Mouse (Mus musculus): ENCODE measurements around the gene Cachd1.

The Cachd1 gene

DNA sequence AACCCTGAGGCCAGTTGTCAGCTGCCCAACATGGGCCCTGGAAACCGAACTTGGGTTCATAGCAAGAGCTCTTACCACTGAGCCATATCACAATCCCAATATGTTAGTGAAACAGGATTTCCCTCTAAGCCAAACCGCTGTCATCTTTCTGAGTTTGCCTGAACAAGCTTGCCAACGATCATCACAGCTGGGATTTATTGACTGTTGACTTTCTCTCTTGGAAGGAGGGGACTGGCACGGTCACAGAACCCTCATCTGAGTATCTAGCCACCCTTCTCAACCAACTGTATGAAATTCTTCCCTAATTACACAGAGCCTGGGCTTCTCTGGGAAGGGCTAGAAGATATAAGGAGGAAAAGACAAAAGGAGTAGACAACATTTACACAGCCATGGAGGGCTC lies 270.1 kb downstream of the Cachd1 start:
- no peak for DNase-seq (ENCODE audit: extremely low spot score, low spot score)

DNA sequence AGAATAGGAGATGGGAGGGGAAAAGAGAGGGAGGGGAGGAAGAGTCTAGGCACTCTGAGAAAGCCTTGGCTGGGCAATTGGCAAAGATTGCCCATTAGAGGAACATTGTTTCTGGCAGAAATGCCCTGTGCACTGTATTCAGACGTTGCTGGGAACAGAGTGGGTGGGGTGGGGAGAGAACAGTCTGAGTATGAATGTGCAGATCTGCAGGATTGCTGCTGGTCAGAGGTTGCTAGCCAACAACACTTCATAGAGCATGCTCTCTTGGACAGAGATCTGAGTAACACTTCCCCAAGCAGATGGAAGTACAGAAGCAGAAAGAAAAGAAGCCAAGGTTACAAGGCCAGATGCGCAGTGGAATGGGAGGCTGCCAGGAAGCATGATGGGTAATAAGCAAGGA lies 285.7 kb downstream of the Cachd1 start:
- no peak for DNase-seq (ENCODE audit: extremely low spot score, low spot score)

DNA sequence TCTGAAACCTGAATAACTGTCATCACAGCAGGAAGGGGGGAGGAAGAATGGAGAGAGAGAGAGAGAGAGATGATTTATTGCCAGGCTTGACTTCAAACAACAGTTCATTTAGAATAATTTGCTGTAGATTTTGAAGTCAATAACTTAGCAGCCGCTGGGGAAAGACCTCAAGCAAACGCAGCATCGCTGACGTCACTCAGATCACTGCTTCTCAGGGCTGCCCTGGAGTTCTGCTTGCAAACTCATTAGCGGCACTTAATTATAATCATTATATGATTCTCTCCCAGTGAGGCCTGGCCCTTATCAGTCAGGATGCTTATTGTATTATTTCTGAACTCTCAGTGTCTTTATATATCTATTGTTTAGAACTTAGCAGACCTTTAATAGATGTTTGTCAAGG lies 289.9 kb downstream of the Cachd1 start:
- no peak for DNase-seq (ENCODE audit: extremely low spot score, low spot score)

DNA sequence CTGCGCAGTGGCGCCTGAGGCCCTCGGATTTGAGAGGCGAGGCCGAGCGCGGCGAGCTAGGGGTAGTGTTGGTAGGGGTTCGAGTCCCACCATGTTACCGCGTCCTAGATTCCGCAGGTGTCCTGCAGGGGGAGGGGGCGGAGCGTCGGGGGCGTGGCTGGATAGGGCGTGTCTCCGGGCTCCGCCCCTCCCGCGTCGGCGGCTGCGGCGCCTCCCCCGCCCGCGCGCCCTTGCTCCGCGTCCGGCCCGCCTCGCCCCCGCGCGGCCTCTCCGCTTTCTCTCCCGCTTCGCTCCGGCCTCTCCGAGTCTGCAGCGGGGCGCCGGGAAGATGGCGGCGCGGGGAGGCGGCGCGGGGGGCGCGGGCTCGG lies 292.3 kb downstream of the Cachd1 start, which contains the start of gene Raver2:
TSS of gene Raver2 (plus strand) at position 198 of the 368 bp plus-strand sequence.
- DNase-seq (ENCODE audit: extremely low spot score, low spot score) = peak; percentile 68

DNA sequence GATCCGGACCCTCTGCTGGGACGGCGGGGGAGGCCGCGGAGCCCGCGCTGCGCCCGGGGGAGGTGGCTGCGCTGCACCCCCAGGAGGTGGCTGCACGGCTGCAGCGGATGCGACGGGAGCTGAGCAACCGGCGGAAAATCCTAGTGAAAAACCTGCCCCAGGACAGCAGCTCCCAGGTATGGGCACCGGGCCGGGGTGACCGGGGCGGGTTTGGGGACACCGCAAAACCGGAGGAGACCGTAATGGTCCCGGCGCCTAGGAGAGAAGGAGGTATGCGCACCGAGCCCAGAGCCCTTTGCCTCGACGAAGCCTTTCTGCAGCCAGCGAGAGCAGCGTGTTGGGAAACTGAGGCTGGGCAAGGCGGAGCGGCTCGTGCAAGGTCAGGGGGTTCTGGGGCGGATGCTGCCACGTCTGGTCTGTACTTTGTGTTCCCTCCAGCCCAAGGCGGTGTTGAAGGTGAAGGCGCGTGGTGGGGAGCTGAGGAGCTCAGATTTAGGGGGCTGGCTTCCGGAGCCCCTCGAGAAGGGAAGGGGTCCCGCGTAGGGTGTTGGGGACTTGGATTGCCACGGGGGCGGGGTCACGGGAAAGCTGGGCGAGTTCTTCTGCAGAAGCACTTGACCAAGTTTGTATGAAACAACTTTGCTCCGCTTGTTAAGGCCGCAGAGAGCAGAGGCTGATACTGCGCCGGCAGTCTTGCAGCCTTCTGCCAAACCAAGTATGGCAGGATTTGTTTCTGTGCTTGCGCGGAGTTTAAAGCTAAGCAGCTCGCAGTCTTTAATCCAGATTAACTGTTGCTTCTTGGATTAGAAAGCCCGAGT lies 292.9 kb downstream of the Cachd1 start:
- peak; percentile 72 for DNase-seq (ENCODE audit: extremely low spot score, low spot score)

DNA sequence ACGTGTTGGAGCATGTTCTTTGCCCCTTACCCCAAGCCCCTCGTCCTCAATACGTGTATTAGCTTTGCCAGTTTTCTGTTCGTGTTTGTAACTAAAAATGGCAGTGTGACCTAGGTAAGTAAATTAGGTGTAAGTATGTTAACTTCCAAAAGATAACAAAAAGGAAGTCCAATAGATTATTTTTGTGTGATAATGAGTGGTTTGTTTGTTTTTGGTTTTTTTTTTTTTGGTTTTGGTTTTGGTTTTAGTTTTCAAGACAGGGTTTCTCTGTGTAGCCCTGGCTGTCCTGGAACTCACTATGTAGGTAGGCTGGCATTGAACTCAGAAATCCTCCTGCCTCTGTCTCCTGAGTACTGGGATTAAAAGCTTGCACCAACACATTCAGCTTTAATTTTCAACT lies 295.1 kb downstream of the Cachd1 start:
- no peak for DNase-seq (ENCODE audit: extremely low spot score, low spot score)

DNA sequence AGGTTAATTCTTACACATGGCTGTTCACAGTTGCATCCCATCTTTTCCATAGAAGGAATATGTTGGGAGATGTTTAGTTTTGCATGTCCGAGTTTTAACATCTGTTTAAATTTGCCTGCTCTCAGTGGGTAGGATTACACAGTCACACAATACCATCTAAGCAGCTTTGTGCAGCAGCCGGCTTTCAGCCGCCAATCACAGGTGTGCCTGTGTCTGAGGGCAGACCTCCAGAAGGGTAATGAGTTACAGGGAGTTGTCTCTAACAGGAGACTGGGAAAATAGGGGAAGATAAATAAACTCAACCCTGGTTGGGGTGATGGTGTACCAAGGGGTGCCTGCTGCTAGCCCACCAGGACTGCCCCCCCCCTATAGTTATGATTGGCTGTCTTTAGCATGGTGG lies 299.9 kb downstream of the Cachd1 start:
- no peak for DNase-seq (ENCODE audit: extremely low spot score, low spot score)
